Mouse (Mus musculus) thymus, adult 2 months (tissue): ENCODE measurements around the gene Tcf12.

Source experiments
- CTCF ChIP-seq: fragments of 200-500 bp; IDR thresholded peaks from 2 replicates; pipeline ENCODE4 v1.5.1; 2012; ENCODE audit warnings: mild to moderate bottlenecking, control low read depth, low read length, moderate library complexity, borderline replicate concordance; ENCODE audit not compliant: control insufficient read depth, poor library complexity, insufficient read depth; ENCODE audit errors: extremely low read depth
- POLR2A ChIP-seq: fragments of 200-500 bp; IDR thresholded peaks from 2 replicates; pipeline ENCODE4 v1.6.1; 2012; ENCODE audit warnings: mild to moderate bottlenecking, low read length, control low read depth, moderate library complexity; ENCODE audit not compliant: control insufficient read depth, poor library complexity, insufficient read depth; ENCODE audit errors: extremely low read depth

GRCm38 (mm10) chr9:71837366-71837765 lies 274.3 kb downstream of the Tcf12 start:
- TF ChIP-seq POLR2A (no peak), CTCF (no peak)
